Mouse (Mus musculus) neural tube, embryonic 14.5 days (tissue): ENCODE data around the gene Csrp1. TPM values are rescaled to one million over a fixed set of nuclear protein-coding genes. Genes with fewer than 3 reads are reported as not detected.

Experiments used
- ATAC-seq: fragments of 200-750 bp; cut with Nextera tagmentation; 2 replicates; pipeline ENCODE4 v1.8.0; 2017; ENCODE audit warnings: low read depth, mild to moderate bottlenecking, moderate TSS enrichment, moderate library complexity
- H3K27ac ChIP-seq: fragments of 300-500 bp; sonication (generic); 2 replicates; pipeline ENCODE4 v1.5.1; 2014; ENCODE audit warnings: low read depth, mild to moderate bottlenecking, control low read depth, low read length, moderate library complexity, mixed read lengths
- H3K27me3 ChIP-seq: fragments of 300-500 bp; sonication (generic); 2 replicates; pipeline ENCODE4 v1.6.1; 2014; ENCODE audit warnings: low read length; ENCODE audit not compliant: control insufficient read depth, insufficient read depth
- H3K36me3 ChIP-seq: fragments of 300-500 bp; sonication (generic); 2 replicates; pipeline ENCODE4 v1.6.1; 2014; ENCODE audit warnings: low read length, mixed read lengths; ENCODE audit not compliant: control insufficient read depth, insufficient read depth
- H3K4me1 ChIP-seq: fragments of 300-500 bp; sonication (generic); 2 replicates; pipeline ENCODE4 v1.6.1; 2014; ENCODE audit warnings: low read length; ENCODE audit not compliant: control insufficient read depth, insufficient read depth
- H3K4me2 ChIP-seq: fragments of 300-500 bp; sonication (generic); 2 replicates; pipeline ENCODE4 v1.6.1; 2014; ENCODE audit warnings: mild to moderate bottlenecking, low read depth, low read length, control low read depth
- H3K4me3 ChIP-seq: fragments of 300-500 bp; sonication (generic); 2 replicates; pipeline ENCODE4 v1.5.1; 2014; ENCODE audit warnings: low read depth, low read length, control low read depth, mixed read lengths
- H3K9ac ChIP-seq: fragments of 300-500 bp; sonication (generic); replicated peaks from 2 replicates; pipeline ENCODE4 v1.6.1; 2014; ENCODE audit warnings: low read depth, mild to moderate bottlenecking, control low read depth, low read length, mixed read lengths
- H3K9me3 ChIP-seq: fragments of 300-500 bp; sonication (generic); 2 replicates; pipeline ENCODE4 v1.6.1; 2016; ENCODE audit warnings: low read length; ENCODE audit not compliant: control insufficient read depth
- WGBS: fragments of 180-500 bp; shearing (Covaris S2); extraction: QIAGEN DNeasy Blood & Tissue Kit; methylation state at CpG from one replicate; pipeline ENCODE4 v1.1.7; 2014; 5-methylcytosine and 5-hydroxymethylcytosine counted together
- polyA plus RNA-seq: library from polyadenylated mRNA; unstranded; fragments of >200 nt; fragmentation: Nextera tagmentation; extraction: Ambion mirVana; gene quantifications from 2 replicates; pipeline ENCODE4 v1.2.1, GENCODE M21; 2014

Gene Csrp1
- polyA plus RNA-seq, 1 experiment from 2014 or later: 11.7 TPM

- Histone ChIP-seq H3K4me3 (no peak overlapping the region), H3K9ac (no peak overlapping the region), H3K27me3 (no peaks in the 10 kb centered on the region), H3K4me1 (peaks cover 3% of the 10 kb centered on the region; the same call in 1 of the 2 replicates), H3K27ac (no peak overlapping the region), H3K36me3 (no peaks in the 10 kb centered on the region), H3K9me3 (no peaks in the 10 kb centered on the region), H3K4me2 (no peak overlapping the region)
- no peak for ATAC-seq
- 68% methylated on average over 8 of the region's 8 CpGs for WGBS
These were observed 79.3 kb downstream of the Csrp1 start for GRCm38 (mm10) chr1:135799109-135799627.

- Histone ChIP-seq H3K27ac (no peak overlapping the region), H3K9ac (no peak overlapping the region), H3K4me2 (no peak overlapping the region), H3K4me1 (peaks cover 3% of the 10 kb centered on the region; the same call in 1 of the 2 replicates), H3K9me3 (no peaks in the 10 kb centered on the region), H3K36me3 (no peaks in the 10 kb centered on the region), H3K27me3 (no peaks in the 10 kb centered on the region), H3K4me3 (no peak overlapping the region)
- WGBS: 47% methylated on average over 8 of the region's 8 CpGs
- ATAC-seq: peak; percentile 41; the same call in 1 of the 2 replicates
These were observed 80.5 kb downstream of the Csrp1 start for GRCm38 (mm10) chr1:135800192-135800950.

Other genes starting within 250 kb of the Csrp1 start
- 61.2 and 64.9 TPM in 2 replicates for gene Nav1, start 112.8 kb upstream of the Csrp1 start, polyA plus RNA-seq
- gene Phlda3, start 46.1 kb downstream of the Csrp1 start, polyA plus RNA-seq: 38.4 and 40.2 TPM in 2 replicates
- gene Tnni1, start 59.4 kb downstream of the Csrp1 start, polyA plus RNA-seq: 3.2 and 3.4 TPM in 2 replicates
- 0.35 and 0.66 TPM in 2 replicates for gene Lad1, start 98.5 kb downstream of the Csrp1 start, polyA plus RNA-seq
- 2.1 TPM in 1 of 2 replicates, not detected in the other for gene Tnnt2, start 116.3 kb downstream of the Csrp1 start, polyA plus RNA-seq
- gene Pkp1, start 199.1 kb downstream of the Csrp1 start, polyA plus RNA-seq: not detected in 2 replicates